Mouse (Mus musculus) thymus, postnatal 4 days (tissue): ENCODE data around the gene Pcdh7.

ENCODE experiments used
- DNase-seq: peaks from one replicate; pipeline ENCODE4 v3.0.0; 2021

Gene Pcdh7

GRCm38 (mm10) chr5:57803890-57804289 lies 86.1 kb downstream of the Pcdh7 start:
- no peak for DNase-seq

- DNase-seq, result no peak
Measured at GRCm38 (mm10) chr5:57807350-57807749, 89.6 kb downstream of the Pcdh7 start.

- DNase-seq, result no peak
Measured at GRCm38 (mm10) chr5:57810641-57811040, 92.9 kb downstream of the Pcdh7 start.

GRCm38 (mm10) chr5:57815964-57816589 lies 98.3 kb downstream of the Pcdh7 start:
- no peak for DNase-seq

- DNase-seq, result no peak
Measured at GRCm38 (mm10) chr5:57819788-57820187, 102.0 kb downstream of the Pcdh7 start.

- DNase-seq, result no peak
Measured at GRCm38 (mm10) chr5:57821099-57821498, 103.3 kb downstream of the Pcdh7 start.

GRCm38 (mm10) chr5:57828437-57828836 lies 110.7 kb downstream of the Pcdh7 start:
- no peak for DNase-seq

- no peak for DNase-seq
Measured at GRCm38 (mm10) chr5:57837150-57837549, 119.4 kb downstream of the Pcdh7 start.

GRCm38 (mm10) chr5:57841357-57842119 lies 123.8 kb downstream of the Pcdh7 start:
- no peak for DNase-seq

- DNase-seq, result no peak
Measured at GRCm38 (mm10) chr5:57847500-57847899, 129.7 kb downstream of the Pcdh7 start.

GRCm38 (mm10) chr5:57850111-57850510 lies 132.3 kb downstream of the Pcdh7 start:
- no peak for DNase-seq

- no peak for DNase-seq
Measured at GRCm38 (mm10) chr5:57857316-57857715, 139.5 kb downstream of the Pcdh7 start.

- no peak for DNase-seq
Measured at GRCm38 (mm10) chr5:57864254-57864653, 146.5 kb downstream of the Pcdh7 start.

GRCm38 (mm10) chr5:57865256-57865655 lies 147.5 kb downstream of the Pcdh7 start:
- DNase-seq, result no peak

GRCm38 (mm10) chr5:57866097-57866496 lies 148.3 kb downstream of the Pcdh7 start:
- DNase-seq, result no peak

- DNase-seq, result no peak
Measured at GRCm38 (mm10) chr5:57867906-57868305, 150.1 kb downstream of the Pcdh7 start.

GRCm38 (mm10) chr5:57868702-57869101 lies 150.9 kb downstream of the Pcdh7 start:
- DNase-seq, result no peak

GRCm38 (mm10) chr5:57870727-57871126 lies 153.0 kb downstream of the Pcdh7 start:
- no peak for DNase-seq

- no peak for DNase-seq
Measured at GRCm38 (mm10) chr5:57884982-57885381, 167.2 kb downstream of the Pcdh7 start.

- DNase-seq, result no peak
Measured at GRCm38 (mm10) chr5:57899018-57899614, 181.3 kb downstream of the Pcdh7 start.

- no peak for DNase-seq
Measured at GRCm38 (mm10) chr5:57907218-57907617, 189.5 kb downstream of the Pcdh7 start.

GRCm38 (mm10) chr5:57921140-57921539 lies 203.4 kb downstream of the Pcdh7 start:
- no peak for DNase-seq

GRCm38 (mm10) chr5:57931331-57931730 lies 213.6 kb downstream of the Pcdh7 start:
- no peak for DNase-seq

- no peak for DNase-seq
Measured at GRCm38 (mm10) chr5:57931738-57932137, 214.0 kb downstream of the Pcdh7 start.
